Mouse (Mus musculus) ES-Bruce4 (cell line): Measurements from ENCODE around the gene Thumpd3.

Experiments
- CTCF ChIP-seq: IDR thresholded peaks from one replicate; pipeline ENCODE4 v1.8.1; 2011; ENCODE audit warnings: low read depth, low read length
- EP300 ChIP-seq: IDR thresholded peaks from 2 replicates; pipeline ENCODE4 v1.6.1; 2011; ENCODE audit warnings: low read depth, low read length; ENCODE audit not compliant: insufficient read depth
- POLR2A ChIP-seq: IDR thresholded peaks from one replicate; pipeline ENCODE4 v1.8.1; 2011; ENCODE audit warnings: low read length; ENCODE audit not compliant: insufficient read depth

- TF ChIP-seq CTCF (no peak), EP300 (no peak), POLR2A (no peak)
Observed at GRCm38 (mm10) chr6:113063363-113063762, 17.3 kb downstream of the Thumpd3 start.
